Mouse (Mus musculus) lung, embryonic 14.5 days (tissue): ENCODE measurements at regions not wholly inside any gene's neighbourhood (a gene's known extent, or its start where the extent isn't known, plus 50 kb on each side); places are given as distances from the start of the nearest gene placed in this dataset.

Experiments used
- ATAC-seq: fragments of 200-750 bp; cut with Nextera tagmentation; 2 replicates; pipeline ENCODE4 v1.8.0; 2017; ENCODE audit warnings: mild to moderate bottlenecking, moderate TSS enrichment, moderate library complexity; ENCODE audit not compliant: insufficient read depth
- DNase-seq: peaks from one replicate; pipeline ENCODE4 v3.0.0-alpha.2; 2015
- H3K27ac ChIP-seq: fragments of 300-500 bp; sonication (generic); 2 replicates; pipeline ENCODE4 v1.5.1; 2014; ENCODE audit warnings: low read depth, mild to moderate bottlenecking, moderate library complexity
- H3K27me3 ChIP-seq: fragments of 300-500 bp; sonication (generic); 2 replicates; pipeline ENCODE4 v1.6.1; 2014; ENCODE audit warnings: low read length, control low read depth; ENCODE audit not compliant: insufficient read depth
- H3K36me3 ChIP-seq: fragments of 300-500 bp; sonication (generic); 2 replicates; pipeline ENCODE4 v1.6.1; 2014; ENCODE audit warnings: control low read depth; ENCODE audit not compliant: insufficient read depth
- H3K4me1 ChIP-seq: fragments of 300-500 bp; sonication (generic); 2 replicates; pipeline ENCODE4 v1.6.1; 2014; ENCODE audit warnings: antibody characterized with exemption, control low read depth; ENCODE audit not compliant: insufficient read depth
- H3K4me2 ChIP-seq: fragments of 300-500 bp; sonication (generic); 2 replicates; pipeline ENCODE4 v1.6.1; 2014; ENCODE audit warnings: mild to moderate bottlenecking
- H3K4me3 ChIP-seq: fragments of 300-500 bp; sonication (generic); 2 replicates; pipeline ENCODE4 v1.5.1; 2014; ENCODE audit warnings: low read depth, low read length
- H3K9ac ChIP-seq: fragments of 300-500 bp; sonication (generic); 2 replicates; pipeline ENCODE4 v1.6.1; 2014
- H3K9me3 ChIP-seq: fragments of 300-500 bp; sonication (generic); 2 replicates; pipeline ENCODE4 v1.6.1; 2016; ENCODE audit warnings: low read depth, low read length, control low read depth
- CTCF ChIP-seq: IDR thresholded peaks from 2 replicates; pipeline ENCODE4 v1.5.1; 2016; ENCODE audit warnings: antibody characterized with exemption, low read depth
- WGBS: fragments of 180-500 bp; shearing (Covaris S2); extraction: QIAGEN DNeasy Blood & Tissue Kit; methylation state at CpG from one replicate; pipeline ENCODE4 v1.1.7; 2014; 5-methylcytosine and 5-hydroxymethylcytosine counted together

- Histone ChIP-seq H3K9me3 (no peaks in the 10 kb centered on the region), H3K4me1 (no peaks in the 10 kb centered on the region), H3K4me3 (no peak overlapping the region), H3K27ac (no peak overlapping the region), H3K36me3 (no peaks in the 10 kb centered on the region), H3K9ac (no peak overlapping the region), H3K4me2 (no peak overlapping the region), H3K27me3 (no peaks in the 10 kb centered on the region)
- DNase-seq (no peak), ATAC-seq (no peak)
- no peak for TF ChIP-seq CTCF
- 71% methylated on average over 3 of the region's 3 CpGs for WGBS
These were observed 174.9 kb upstream of the Adgrl4 start for GRCm38 (mm10) chr3:151262821-151263220.

DNA sequence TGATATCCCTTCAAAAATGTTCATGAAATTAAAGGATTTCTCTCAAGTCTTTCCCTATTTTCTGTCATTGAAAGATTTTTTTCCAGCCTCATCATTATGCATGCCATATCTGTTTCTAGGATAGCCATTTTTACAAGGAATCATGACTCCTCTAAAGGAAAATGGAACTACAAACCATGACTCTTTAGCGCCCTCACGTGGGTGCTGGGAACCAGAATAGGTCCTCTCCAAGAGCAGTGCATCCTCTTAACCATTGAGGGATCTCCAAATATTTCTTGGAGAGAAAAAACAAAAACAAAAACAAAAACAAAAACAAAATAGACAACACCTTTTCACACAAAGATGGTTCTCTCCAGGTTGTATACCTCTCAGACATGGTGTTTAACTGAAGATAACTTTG, 172.0 kb upstream of the Adgrl4 start:
- Histone ChIP-seq H3K36me3 (no peaks in the 10 kb centered on the region), H3K4me3 (no peak overlapping the region), H3K9me3 (no peaks in the 10 kb centered on the region), H3K4me2 (no peak overlapping the region), H3K4me1 (no peaks in the 10 kb centered on the region), H3K9ac (no peak overlapping the region), H3K27ac (no peak overlapping the region), H3K27me3 (no peaks in the 10 kb centered on the region)
- DNase-seq (peak; percentile 27), ATAC-seq (no peak)
- WGBS: 22% methylated on average over 2 of the region's 2 CpGs
- 0 out of 2 replicates have a peak, but pooled peaks have one; percentile 12 for TF ChIP-seq CTCF

DNA sequence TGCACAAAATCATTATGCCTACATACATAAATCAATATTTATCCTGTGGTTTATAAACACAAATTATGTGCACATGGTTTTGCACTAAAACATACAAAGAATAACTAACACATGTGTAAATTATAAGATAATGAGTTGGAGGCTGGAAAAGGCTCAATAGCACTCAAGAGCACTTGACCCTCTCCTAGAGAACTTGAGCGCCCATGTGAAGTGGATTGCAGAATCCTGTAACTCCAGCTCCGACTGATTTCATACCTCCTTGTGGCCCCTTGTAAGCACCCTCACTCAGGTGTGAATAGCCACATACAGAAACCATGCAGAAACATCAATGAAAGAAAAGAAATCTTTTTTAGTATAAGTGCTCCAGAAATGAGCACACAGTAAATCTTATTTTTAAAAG, 168.2 kb upstream of the Adgrl4 start:
- no peak overlapping the region for H3K27ac ChIP-seq
- H3K27me3 ChIP-seq: no peaks in the 10 kb centered on the region
- DNase-seq: peak; percentile 59
- no peak for TF ChIP-seq CTCF
- H3K4me1 ChIP-seq: no peaks in the 10 kb centered on the region
- H3K9ac ChIP-seq: no peak overlapping the region
- no peak overlapping the region for H3K4me2 ChIP-seq
- no peaks in the 10 kb centered on the region for H3K9me3 ChIP-seq
- H3K36me3 ChIP-seq: no peaks in the 10 kb centered on the region
- ATAC-seq: peak; percentile 84
- WGBS: 68% methylated on average over 2 of the region's 2 CpGs
- no peak overlapping the region for H3K4me3 ChIP-seq

DNA sequence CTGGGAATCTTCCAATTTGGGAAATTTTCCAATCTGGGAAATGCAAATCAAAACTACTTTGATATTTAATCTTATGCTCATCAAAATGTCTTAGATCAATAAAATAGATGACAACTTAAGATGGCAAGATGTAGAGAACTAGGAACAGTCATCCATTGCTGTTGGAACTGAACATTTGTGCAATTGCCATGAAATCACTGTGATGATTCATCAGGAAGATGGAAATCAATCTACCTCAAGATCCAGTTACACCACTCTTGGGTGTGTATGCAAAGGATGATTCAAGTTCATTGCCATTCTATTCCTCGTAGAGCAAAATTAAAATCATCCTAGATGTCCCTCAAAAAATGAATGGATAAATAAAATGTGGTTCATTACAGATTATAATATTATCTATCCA, 153.9 kb upstream of the Adgrl4 start:
- no peak for ATAC-seq

DNA sequence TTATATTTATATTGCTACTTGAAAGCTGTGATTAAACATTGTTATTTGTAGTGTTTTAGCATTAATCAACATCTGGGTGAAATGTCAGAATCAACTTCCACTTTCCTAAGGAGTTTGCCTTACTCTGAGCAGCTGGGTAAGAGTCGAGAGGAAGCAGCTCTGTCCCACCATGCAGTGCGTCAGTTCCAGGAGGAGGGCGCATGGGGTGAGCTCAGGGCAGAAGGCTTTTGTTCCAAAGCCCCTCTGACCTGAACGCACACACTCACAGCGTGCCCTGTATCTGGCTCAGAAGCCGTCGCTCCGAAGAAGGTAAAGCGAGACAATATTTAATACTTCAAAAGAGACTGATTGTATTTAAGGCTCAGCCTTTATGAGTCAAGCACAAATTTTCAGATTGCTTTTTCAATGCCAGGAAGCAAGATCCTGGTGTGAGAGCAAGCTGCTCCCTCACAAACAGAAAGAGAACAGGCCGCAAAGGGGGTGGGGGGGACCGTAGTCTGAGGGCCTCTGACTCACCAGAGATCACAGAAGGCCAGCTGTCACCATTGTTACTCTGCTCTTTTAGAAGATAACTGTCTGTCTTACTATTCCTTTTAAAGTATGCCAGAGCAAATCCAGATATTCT, 143.6 kb upstream of the Adgrl4 start:
- Histone ChIP-seq H3K27me3 (no peaks in the 10 kb centered on the region), H3K4me2 (no peak overlapping the region), H3K9ac (no peak overlapping the region), H3K9me3 (no peaks in the 10 kb centered on the region), H3K27ac (no peak overlapping the region), H3K4me3 (no peak overlapping the region), H3K36me3 (no peaks in the 10 kb centered on the region), H3K4me1 (no peaks in the 10 kb centered on the region)
- no peak for TF ChIP-seq CTCF
- ATAC-seq: peak; percentile 71; the same call in 1 of the 2 replicates
- peak; percentile 20 for DNase-seq
- 39% methylated on average over 11 of the region's 11 CpGs for WGBS

More for the DNA sequence above, 153.9 kb upstream of the Adgrl4 start:
- Histone ChIP-seq H3K27ac (no peak overlapping the region), H3K4me2 (no peak overlapping the region), H3K4me3 (no peak overlapping the region), H3K9me3 (no peaks in the 10 kb centered on the region), H3K4me1 (no peaks in the 10 kb centered on the region), H3K27me3 (no peaks in the 10 kb centered on the region), H3K36me3 (no peaks in the 10 kb centered on the region), H3K9ac (no peak overlapping the region)
- TF ChIP-seq CTCF: no peak
- 85% methylated on average over 1 of the region's 1 CpGs for WGBS
- DNase-seq: no peak

DNA sequence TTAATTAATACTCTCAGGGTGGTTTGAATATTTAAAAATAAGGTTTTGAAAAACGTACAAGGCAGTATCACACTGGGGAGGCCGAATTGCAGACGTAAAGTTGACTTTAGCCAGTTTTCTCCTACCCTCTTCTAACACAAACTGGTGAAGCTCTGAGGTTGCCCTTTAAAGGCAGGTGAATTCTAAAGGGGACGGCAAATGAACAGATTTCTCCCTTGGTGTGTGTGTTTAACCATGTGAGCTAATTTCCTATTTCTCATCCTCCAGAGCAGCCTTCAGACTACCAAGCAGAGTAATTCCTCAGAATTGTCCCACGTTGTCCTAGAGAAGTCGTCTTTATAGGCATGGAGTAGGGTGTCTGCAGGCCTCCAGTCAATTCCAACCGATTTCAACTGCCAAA, 143.1 kb upstream of the Adgrl4 start:
- H3K4me2 ChIP-seq: no peak overlapping the region
- H3K36me3 ChIP-seq: no peaks in the 10 kb centered on the region
- no peaks in the 10 kb centered on the region for H3K9me3 ChIP-seq
- H3K9ac ChIP-seq: no peak overlapping the region
- 72% methylated on average over 7 of the region's 7 CpGs for WGBS
- H3K27ac ChIP-seq: no peak overlapping the region
- no peak overlapping the region for H3K4me3 ChIP-seq
- ATAC-seq: no peak
- TF ChIP-seq CTCF: no peak
- H3K27me3 ChIP-seq: no peaks in the 10 kb centered on the region
- no peak for DNase-seq
- no peaks in the 10 kb centered on the region for H3K4me1 ChIP-seq

- no peaks in the 10 kb centered on the region for H3K27me3 ChIP-seq
- no peaks in the 10 kb centered on the region for H3K36me3 ChIP-seq
- H3K27ac ChIP-seq: no peak overlapping the region
- no peak for ATAC-seq
- no peak for DNase-seq
- no peak overlapping the region for H3K9ac ChIP-seq
- H3K9me3 ChIP-seq: no peaks in the 10 kb centered on the region
- H3K4me2 ChIP-seq: no peak overlapping the region
- no peak overlapping the region for H3K4me3 ChIP-seq
- TF ChIP-seq CTCF: no peak
- no peaks in the 10 kb centered on the region for H3K4me1 ChIP-seq
- 44% methylated on average over 9 of the region's 9 CpGs for WGBS
These were observed 142.7 kb upstream of the Adgrl4 start for GRCm38 (mm10) chr3:151295027-151295426.
